Mouse (Mus musculus): ENCODE results near the gene Myh9. TPM values are rescaled to one million over a fixed set of nuclear protein-coding genes. Genes with fewer than 3 reads are reported as not detected.

Gene Myh9
- polyA plus RNA-seq, 1 experiment from 2014 or later: 31.8 TPM

DNA sequence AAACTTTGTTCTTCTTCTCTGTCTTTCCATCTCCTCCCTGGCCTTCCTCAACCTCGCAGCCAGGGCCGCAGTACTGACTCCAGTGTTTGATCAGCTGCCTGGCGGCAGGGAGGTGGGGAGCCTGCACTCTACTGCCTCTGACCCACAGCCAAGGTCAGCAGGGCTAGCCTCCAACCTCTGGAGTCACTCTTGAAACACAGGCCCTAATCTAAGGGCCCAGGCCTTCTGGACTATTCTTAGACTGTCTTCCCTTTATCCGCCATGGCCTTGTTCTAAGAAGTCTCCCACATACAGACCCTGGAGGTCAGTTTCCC lies 41.7 kb upstream of the Myh9 start:
- H3K4me2 ChIP-seq: peak overlapping the region; percentile 25
- no peak for ATAC-seq (replicated peaks; ENCODE audit: insufficient number of reproducible peaks, low FRiP score, low TSS enrichment)

DNA sequence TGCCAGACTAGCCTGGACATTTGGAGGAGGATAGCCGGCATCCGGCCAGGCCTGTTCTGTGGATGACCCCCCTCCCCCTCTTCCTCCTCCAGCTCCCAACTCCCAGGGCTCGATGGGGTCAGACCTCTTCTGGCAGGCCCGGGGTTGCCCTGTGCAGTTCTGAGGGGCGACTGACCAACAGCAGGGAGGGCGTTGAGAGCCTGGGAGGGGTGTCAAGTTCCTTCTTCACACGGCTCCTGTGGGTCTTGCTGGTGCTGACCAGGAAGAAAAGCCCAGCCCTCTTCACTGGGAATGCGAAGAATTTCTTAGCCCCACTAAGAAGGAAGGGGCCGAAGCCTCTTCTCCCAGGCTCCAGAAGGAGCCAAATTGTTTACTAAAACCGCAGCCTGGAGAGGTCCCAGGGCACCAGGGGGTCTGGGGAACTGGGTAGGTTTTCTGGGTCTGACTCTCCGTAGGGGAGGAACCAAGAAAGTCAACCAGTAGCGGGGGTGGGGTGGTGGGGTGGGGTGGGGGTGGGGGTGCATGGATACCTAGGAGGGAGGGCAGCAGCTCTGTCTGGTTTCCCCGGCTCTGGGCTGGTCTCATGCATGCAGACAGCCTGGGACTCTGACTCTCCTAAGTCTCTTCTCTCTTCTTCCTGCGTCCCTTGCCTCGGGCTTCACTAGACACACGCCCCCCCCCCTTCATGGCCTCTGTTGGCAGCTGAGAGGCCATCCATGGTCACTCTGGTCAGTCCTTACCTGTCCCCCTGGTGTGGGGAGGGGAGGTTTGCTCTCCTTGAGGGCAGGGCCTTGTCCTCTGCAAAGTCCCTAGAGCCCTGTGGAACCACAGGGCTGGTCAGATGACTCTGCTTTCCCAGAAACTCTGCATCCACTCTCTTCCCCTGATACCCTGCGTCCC lies 41.1 kb upstream of the Myh9 start:
- H3K4me3 ChIP-seq (ENCODE audit: low read depth, low read length): no peak overlapping the region
- no peaks in the 10 kb centered on the region for H3K36me3 ChIP-seq (ENCODE audit: control insufficient read depth, insufficient read depth, low read length)
- peak overlapping the region; percentile 49; the same call in 1 of the 2 replicates for H3K9ac ChIP-seq (ENCODE audit: low read depth, low read length)
- no peak; the same call in 1 of the 2 replicates for ATAC-seq (replicated peaks; ENCODE audit: insufficient number of reproducible peaks, low FRiP score, low TSS enrichment)
- peak overlapping the region; percentile 74 for H3K27ac ChIP-seq (ENCODE audit: low read depth, low read length)
- H3K9me3 ChIP-seq (replicated peaks; ENCODE audit: control insufficient read depth, low read length): no peaks in the 10 kb centered on the region
- 8% methylated on average over 17 of the region's 17 CpGs for WGBS (ENCODE audit: insufficient replicate concordance)
- peaks cover 22% of the 10 kb centered on the region for H3K4me1 ChIP-seq (ENCODE audit: control insufficient read depth, insufficient read depth, low read length)
- H3K4me2 ChIP-seq: peak overlapping the region; percentile 25
- H3K27me3 ChIP-seq (ENCODE audit: control insufficient read depth, insufficient read depth, low read length): no peaks in the 10 kb centered on the region

More for the DNA sequence above, 41.7 kb upstream of the Myh9 start:
- 40% methylated on average over 4 of the region's 4 CpGs for WGBS (ENCODE audit: insufficient replicate concordance)
- no peak overlapping the region for H3K4me3 ChIP-seq (ENCODE audit: low read depth, low read length)
- H3K9me3 ChIP-seq (replicated peaks; ENCODE audit: control insufficient read depth, low read length): no peaks in the 10 kb centered on the region
- peaks cover 22% of the 10 kb centered on the region for H3K4me1 ChIP-seq (ENCODE audit: control insufficient read depth, insufficient read depth, low read length)
- no peaks in the 10 kb centered on the region for H3K27me3 ChIP-seq (ENCODE audit: control insufficient read depth, insufficient read depth, low read length)
- no peaks in the 10 kb centered on the region for H3K36me3 ChIP-seq (ENCODE audit: control insufficient read depth, insufficient read depth, low read length)
- H3K27ac ChIP-seq (ENCODE audit: low read depth, low read length): peak overlapping the region; percentile 74
- H3K9ac ChIP-seq (ENCODE audit: low read depth, low read length): no peak overlapping the region

DNA sequence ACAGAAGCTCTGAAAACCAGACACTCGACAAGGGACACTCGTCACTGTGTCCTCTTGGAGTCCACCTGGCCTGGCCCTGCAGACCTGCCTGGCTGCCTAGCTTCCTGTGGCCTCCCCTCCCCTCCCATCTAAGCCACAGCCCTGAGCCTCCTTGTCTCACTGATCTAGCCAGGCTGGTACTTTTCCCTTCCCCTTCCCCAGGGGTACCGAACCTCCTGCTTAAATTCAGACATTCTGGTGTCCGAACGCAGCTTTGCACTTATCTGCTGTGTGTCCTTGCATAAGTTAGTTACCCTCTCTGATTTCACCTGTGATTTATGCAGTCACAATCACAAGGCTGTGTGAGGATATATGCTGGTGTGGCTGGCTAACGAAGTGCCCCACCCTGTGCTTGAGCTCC lies 40.3 kb upstream of the Myh9 start:
- Histone ChIP-seq H3K27ac (ENCODE audit: low read depth, low read length) (peak overlapping the region; percentile 74; the same call in 1 of the 2 replicates), H3K27me3 (ENCODE audit: control insufficient read depth, insufficient read depth, low read length) (no peaks in the 10 kb centered on the region), H3K36me3 (ENCODE audit: control insufficient read depth, insufficient read depth, low read length) (no peaks in the 10 kb centered on the region), H3K4me3 (ENCODE audit: low read depth, low read length) (no peak overlapping the region), H3K9me3 (replicated peaks; ENCODE audit: control insufficient read depth, low read length) (no peaks in the 10 kb centered on the region), H3K4me2 (no peak overlapping the region), H3K4me1 (ENCODE audit: control insufficient read depth, insufficient read depth, low read length) (peaks cover 20% of the 10 kb centered on the region), H3K9ac (ENCODE audit: low read depth, low read length) (no peak overlapping the region)
- WGBS (ENCODE audit: insufficient replicate concordance): 49% methylated on average over 6 of the region's 6 CpGs
- no peak for ATAC-seq (replicated peaks; ENCODE audit: insufficient number of reproducible peaks, low FRiP score, low TSS enrichment)

DNA sequence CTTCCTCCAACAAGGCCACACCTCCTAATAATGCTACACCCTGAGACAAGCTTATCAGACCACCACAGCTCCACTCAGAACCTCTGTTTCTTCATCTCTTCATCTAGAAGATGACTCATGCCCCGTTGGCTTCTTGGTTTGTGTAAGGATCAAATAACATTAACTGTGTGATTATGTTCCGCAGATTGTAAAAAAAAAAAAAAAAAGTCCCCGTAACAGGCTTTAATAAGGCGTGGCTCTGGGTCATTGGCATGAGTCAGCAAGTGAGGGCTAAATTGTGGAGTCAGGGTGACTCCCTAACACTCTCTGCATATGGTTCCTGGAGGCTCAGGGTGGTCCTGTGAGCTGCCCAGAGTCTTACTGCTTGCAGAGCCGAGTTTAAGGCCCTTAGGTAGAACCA lies 39.7 kb upstream of the Myh9 start:
- Histone ChIP-seq H3K4me3 (ENCODE audit: low read depth, low read length) (no peak overlapping the region), H3K4me2 (no peak overlapping the region), H3K9ac (ENCODE audit: low read depth, low read length) (0 out of 2 replicates have a peak overlapping the region, but pooled peaks have one; percentile 39), H3K4me1 (ENCODE audit: control insufficient read depth, insufficient read depth, low read length) (peaks cover 17% of the 10 kb centered on the region), H3K27me3 (ENCODE audit: control insufficient read depth, insufficient read depth, low read length) (no peaks in the 10 kb centered on the region), H3K27ac (ENCODE audit: low read depth, low read length) (no peak overlapping the region), H3K9me3 (replicated peaks; ENCODE audit: control insufficient read depth, low read length) (no peaks in the 10 kb centered on the region), H3K36me3 (ENCODE audit: control insufficient read depth, insufficient read depth, low read length) (no peaks in the 10 kb centered on the region)
- WGBS (ENCODE audit: insufficient replicate concordance): 45% methylated on average over 5 of the region's 5 CpGs
- no peak for ATAC-seq (replicated peaks; ENCODE audit: insufficient number of reproducible peaks, low FRiP score, low TSS enrichment)

DNA sequence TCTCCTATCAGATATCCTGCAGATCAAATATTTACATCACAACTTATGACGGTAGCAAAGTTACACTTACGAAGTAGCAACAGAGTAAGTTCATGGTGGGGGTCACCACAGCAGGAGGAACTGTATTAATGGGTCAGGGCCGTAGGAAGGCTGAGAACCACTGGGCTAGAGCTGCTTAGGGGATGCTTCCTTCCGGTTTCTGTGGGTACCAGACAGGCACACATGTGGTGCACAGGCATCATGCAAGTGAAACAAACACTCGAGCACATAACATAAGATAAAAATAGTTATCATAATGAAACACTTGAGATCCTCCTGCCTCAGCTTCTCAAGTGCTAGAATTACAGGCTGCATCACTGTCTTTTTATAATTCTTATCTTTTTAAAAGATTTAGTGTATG lies 38.8 kb upstream of the Myh9 start:
- H3K4me1 ChIP-seq (ENCODE audit: control insufficient read depth, insufficient read depth, low read length): peaks cover 17% of the 10 kb centered on the region
- no peak for ATAC-seq (replicated peaks; ENCODE audit: insufficient number of reproducible peaks, low FRiP score, low TSS enrichment)
- no peaks in the 10 kb centered on the region for H3K27me3 ChIP-seq (ENCODE audit: control insufficient read depth, insufficient read depth, low read length)
- no peak overlapping the region for H3K27ac ChIP-seq (ENCODE audit: low read depth, low read length)
- H3K9me3 ChIP-seq (replicated peaks; ENCODE audit: control insufficient read depth, low read length): no peaks in the 10 kb centered on the region
- 83% methylated on average over 5 of the region's 5 CpGs for WGBS (ENCODE audit: insufficient replicate concordance)
- no peaks in the 10 kb centered on the region for H3K36me3 ChIP-seq (ENCODE audit: control insufficient read depth, insufficient read depth, low read length)
- H3K9ac ChIP-seq (ENCODE audit: low read depth, low read length): no peak overlapping the region
- H3K4me3 ChIP-seq (ENCODE audit: low read depth, low read length): no peak overlapping the region
- no peak overlapping the region for H3K4me2 ChIP-seq

DNA sequence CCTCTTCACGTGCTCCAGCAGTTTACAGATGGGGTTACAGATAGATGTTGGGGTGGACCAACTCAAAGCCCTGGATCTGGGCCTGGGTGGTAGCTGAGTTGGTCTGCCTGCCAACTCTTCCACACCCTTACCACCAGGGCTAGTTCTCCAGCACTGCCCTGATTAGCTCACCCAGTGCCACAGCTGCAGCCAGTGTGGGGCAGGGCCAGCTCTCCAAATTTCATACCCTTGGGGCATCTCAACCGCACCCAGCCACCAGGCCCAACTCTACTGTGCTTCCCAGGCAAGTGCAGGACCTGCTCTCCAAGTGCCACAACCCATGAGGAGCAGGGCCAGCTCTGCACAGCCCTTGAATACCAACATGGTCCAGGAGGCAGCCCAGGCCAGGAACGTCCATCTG lies 37.8 kb upstream of the Myh9 start:
- no peaks in the 10 kb centered on the region for H3K27me3 ChIP-seq (ENCODE audit: control insufficient read depth, insufficient read depth, low read length)
- no peaks in the 10 kb centered on the region for H3K9me3 ChIP-seq (replicated peaks; ENCODE audit: control insufficient read depth, low read length)
- ATAC-seq (replicated peaks; ENCODE audit: insufficient number of reproducible peaks, low FRiP score, low TSS enrichment): no peak
- H3K4me3 ChIP-seq (ENCODE audit: low read depth, low read length): no peak overlapping the region
- no peak overlapping the region for H3K4me2 ChIP-seq
- H3K36me3 ChIP-seq (ENCODE audit: control insufficient read depth, insufficient read depth, low read length): no peaks in the 10 kb centered on the region
- 77% methylated on average over 3 of the region's 3 CpGs for WGBS (ENCODE audit: insufficient replicate concordance)
- H3K9ac ChIP-seq (ENCODE audit: low read depth, low read length): no peak overlapping the region
- peaks cover 17% of the 10 kb centered on the region for H3K4me1 ChIP-seq (ENCODE audit: control insufficient read depth, insufficient read depth, low read length)
- no peak overlapping the region for H3K27ac ChIP-seq (ENCODE audit: low read depth, low read length)

DNA sequence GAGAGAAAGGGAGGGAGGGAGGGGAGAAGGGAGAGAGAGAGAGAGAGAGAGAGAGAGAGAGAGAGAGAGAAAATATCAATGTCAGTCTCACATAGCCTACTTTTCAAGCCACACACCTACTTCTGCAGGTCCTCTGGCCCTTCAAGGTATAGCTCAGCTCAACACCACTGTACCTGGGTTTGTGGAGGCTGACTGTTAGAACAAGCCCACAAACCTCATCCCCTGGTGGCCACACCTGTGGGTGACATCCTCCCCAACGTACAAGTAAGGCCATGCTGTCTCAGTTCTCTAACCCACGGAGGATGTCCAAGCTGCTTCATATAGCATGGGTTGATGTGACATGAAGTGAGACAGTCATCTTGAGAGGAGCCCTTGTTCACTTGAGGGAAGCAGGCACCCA lies 35.2 kb upstream of the Myh9 start:
- ATAC-seq (replicated peaks; ENCODE audit: insufficient number of reproducible peaks, low FRiP score, low TSS enrichment): no peak
- Histone ChIP-seq H3K27ac (ENCODE audit: low read depth, low read length) (no peak overlapping the region), H3K36me3 (ENCODE audit: control insufficient read depth, insufficient read depth, low read length) (no peaks in the 10 kb centered on the region), H3K4me2 (no peak overlapping the region), H3K9ac (ENCODE audit: low read depth, low read length) (no peak overlapping the region), H3K9me3 (replicated peaks; ENCODE audit: control insufficient read depth, low read length) (no peaks in the 10 kb centered on the region), H3K27me3 (ENCODE audit: control insufficient read depth, insufficient read depth, low read length) (no peaks in the 10 kb centered on the region), H3K4me1 (ENCODE audit: control insufficient read depth, insufficient read depth, low read length) (peaks cover 9% of the 10 kb centered on the region), H3K4me3 (ENCODE audit: low read depth, low read length) (no peak overlapping the region)
- WGBS (ENCODE audit: insufficient replicate concordance): 78% methylated on average over 2 of the region's 2 CpGs

DNA sequence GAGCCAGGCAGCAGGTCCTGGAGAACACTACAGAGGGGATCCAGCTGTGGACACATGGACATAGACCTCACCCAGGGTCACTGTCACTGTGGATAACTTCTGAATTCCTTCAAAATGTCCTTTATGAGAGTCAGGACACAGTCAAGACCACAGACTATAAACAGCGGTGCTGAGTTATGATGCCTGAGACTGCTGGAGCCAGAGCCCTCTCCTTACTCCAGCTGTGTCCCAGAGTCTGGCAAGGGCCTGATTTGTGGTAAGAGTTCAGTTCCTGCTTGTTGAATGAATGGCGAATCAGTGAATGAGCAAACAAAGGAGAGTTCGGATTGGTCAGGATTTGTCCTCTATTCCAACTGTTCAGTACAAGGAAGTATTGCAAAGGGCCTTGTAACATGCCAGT lies 34.7 kb upstream of the Myh9 start:
- Histone ChIP-seq H3K4me3 (ENCODE audit: low read depth, low read length) (no peak overlapping the region), H3K9ac (ENCODE audit: low read depth, low read length) (no peak overlapping the region), H3K27me3 (ENCODE audit: control insufficient read depth, insufficient read depth, low read length) (no peaks in the 10 kb centered on the region), H3K9me3 (replicated peaks; ENCODE audit: control insufficient read depth, low read length) (no peaks in the 10 kb centered on the region), H3K36me3 (ENCODE audit: control insufficient read depth, insufficient read depth, low read length) (no peaks in the 10 kb centered on the region), H3K4me2 (no peak overlapping the region), H3K27ac (ENCODE audit: low read depth, low read length) (no peak overlapping the region), H3K4me1 (ENCODE audit: control insufficient read depth, insufficient read depth, low read length) (peaks cover 5% of the 10 kb centered on the region)
- 82% methylated on average over 3 of the region's 3 CpGs for WGBS (ENCODE audit: insufficient replicate concordance)
- ATAC-seq (replicated peaks; ENCODE audit: insufficient number of reproducible peaks, low FRiP score, low TSS enrichment): no peak

DNA sequence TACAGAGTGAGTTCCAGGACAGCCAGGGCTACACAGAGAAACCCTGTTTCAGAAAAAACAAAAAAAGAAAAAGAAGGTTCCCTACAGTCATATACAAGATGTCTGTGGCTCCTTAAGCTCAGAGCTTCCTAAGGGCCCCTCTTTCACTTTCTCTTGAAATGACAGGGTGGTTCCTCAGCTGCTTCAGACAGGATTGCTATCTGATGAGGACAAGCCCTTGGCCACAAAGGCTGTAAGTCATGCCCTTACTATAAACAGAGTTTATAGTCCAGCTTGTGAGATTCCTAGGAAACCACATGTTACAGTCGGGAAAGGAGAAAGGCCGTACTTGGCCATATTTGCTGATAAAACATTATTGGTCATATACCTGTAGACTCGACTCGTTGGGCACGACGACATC lies 34.0 kb upstream of the Myh9 start:
- 93% methylated on average over 6 of the region's 6 CpGs for WGBS (ENCODE audit: insufficient replicate concordance)
- peaks cover 5% of the 10 kb centered on the region for H3K4me1 ChIP-seq (ENCODE audit: control insufficient read depth, insufficient read depth, low read length)

More for the DNA sequence above, 34.0 kb upstream of the Myh9 start:
- ATAC-seq (replicated peaks; ENCODE audit: insufficient number of reproducible peaks, low FRiP score, low TSS enrichment): no peak
- Histone ChIP-seq H3K9ac (ENCODE audit: low read depth, low read length) (no peak overlapping the region), H3K4me3 (ENCODE audit: low read depth, low read length) (no peak overlapping the region), H3K36me3 (ENCODE audit: control insufficient read depth, insufficient read depth, low read length) (no peaks in the 10 kb centered on the region), H3K9me3 (replicated peaks; ENCODE audit: control insufficient read depth, low read length) (no peaks in the 10 kb centered on the region), H3K27ac (ENCODE audit: low read depth, low read length) (no peak overlapping the region), H3K27me3 (ENCODE audit: control insufficient read depth, insufficient read depth, low read length) (no peaks in the 10 kb centered on the region), H3K4me2 (no peak overlapping the region)
